Mouse (Mus musculus): ENCODE data around the gene Adprhl2. TPM values are rescaled to one million over a fixed set of nuclear protein-coding genes. Genes with fewer than 3 reads are reported as not detected.

The Adprhl2 gene
- polyA plus RNA-seq, 1 experiment from 2014 or later, result 55.4 TPM

GRCm38 (mm10) chr4:126283582-126283981, 37.9 kb downstream of the Adprhl2 start:
- no peak overlapping the region for H3K4me2 ChIP-seq (replicated peaks)
- H3K27me3 ChIP-seq (replicated peaks), result peaks cover 25% of the 10 kb centered on the region
- H3K36me3 ChIP-seq, result no peaks in the 10 kb centered on the region
- no peak overlapping the region for H3K27ac ChIP-seq
- H3K4me1 ChIP-seq (replicated peaks), result peaks cover 14% of the 10 kb centered on the region; the same call in 1 of the 2 replicates
- no peak overlapping the region for H3K9ac ChIP-seq
- WGBS, result 78% methylated on average over 8 of the region's 8 CpGs
- no peak overlapping the region for H3K4me3 ChIP-seq (replicated peaks)
- no peaks in the 10 kb centered on the region for H3K9me3 ChIP-seq
- no peak for ATAC-seq

GRCm38 (mm10) chr4:126281706-126282105, 39.8 kb downstream of the Adprhl2 start:
- Histone ChIP-seq H3K36me3 (no peaks in the 10 kb centered on the region), H3K27ac (no peak overlapping the region), H3K4me1 (replicated peaks) (peaks cover 9% of the 10 kb centered on the region; the same call in 1 of the 2 replicates), H3K4me2 (replicated peaks) (no peak overlapping the region), H3K9ac (no peak overlapping the region), H3K27me3 (replicated peaks) (peaks cover 12% of the 10 kb centered on the region), H3K9me3 (no peaks in the 10 kb centered on the region), H3K4me3 (replicated peaks) (no peak overlapping the region)
- WGBS, result 62% methylated on average over 9 of the region's 9 CpGs
- ATAC-seq, result no peak

- no peaks in the 10 kb centered on the region for H3K27me3 ChIP-seq (replicated peaks)
- H3K9ac ChIP-seq, result no peak overlapping the region
- ATAC-seq, result no peak
- 55% methylated on average over 9 of the region's 9 CpGs for WGBS
- no peak overlapping the region for H3K27ac ChIP-seq
- peaks cover 2% of the 10 kb centered on the region; the same call in 1 of the 2 replicates for H3K36me3 ChIP-seq
- H3K9me3 ChIP-seq, result no peaks in the 10 kb centered on the region
- 0 out of 2 replicates have a peak, but pooled peaks cover 2% of the 10 kb centered on the region for H3K4me1 ChIP-seq (replicated peaks)
- no peak overlapping the region for H3K4me2 ChIP-seq (replicated peaks)
- H3K4me3 ChIP-seq (replicated peaks), result no peak overlapping the region
Measured at GRCm38 (mm10) chr4:126278961-126279360, 42.5 kb downstream of the Adprhl2 start.

GRCm38 (mm10) chr4:126278565-126278915, 43.0 kb downstream of the Adprhl2 start:
- ATAC-seq, result 0 out of 2 replicates have a peak, but pooled peaks have one; percentile 7
- Histone ChIP-seq H3K9ac (no peak overlapping the region), H3K9me3 (no peaks in the 10 kb centered on the region), H3K27ac (no peak overlapping the region), H3K27me3 (replicated peaks) (no peaks in the 10 kb centered on the region), H3K4me2 (replicated peaks) (no peak overlapping the region), H3K4me3 (replicated peaks) (no peak overlapping the region), H3K36me3 (peaks cover 6% of the 10 kb centered on the region; the same call in 1 of the 2 replicates), H3K4me1 (replicated peaks) (0 out of 2 replicates have a peak, but pooled peaks cover 2% of the 10 kb centered on the region)
- 45% methylated on average over 9 of the region's 9 CpGs for WGBS

GRCm38 (mm10) chr4:126277906-126278564, 43.5 kb downstream of the Adprhl2 start:
- H3K27me3 ChIP-seq (replicated peaks), result no peaks in the 10 kb centered on the region
- H3K4me3 ChIP-seq (replicated peaks), result no peak overlapping the region
- WGBS, result 10% methylated on average over 13 of the region's 13 CpGs
- no peak overlapping the region for H3K9ac ChIP-seq
- H3K4me1 ChIP-seq (replicated peaks), result 0 out of 2 replicates have a peak, but pooled peaks cover 2% of the 10 kb centered on the region
- no peaks in the 10 kb centered on the region for H3K9me3 ChIP-seq
- ATAC-seq, result peak; percentile 57
- H3K4me2 ChIP-seq (replicated peaks), result peak overlapping the region; percentile 33
- peaks cover 6% of the 10 kb centered on the region for H3K36me3 ChIP-seq
- H3K27ac ChIP-seq, result no peak overlapping the region

GRCm38 (mm10) chr4:126275681-126276131, 45.8 kb downstream of the Adprhl2 start:
- H3K27ac ChIP-seq, result peak overlapping the region; percentile 13; the same call in 1 of the 2 replicates
- H3K4me3 ChIP-seq (replicated peaks), result no peak overlapping the region
- H3K9ac ChIP-seq, result no peak overlapping the region
- 68% methylated on average over 13 of the region's 13 CpGs for WGBS
- peak; percentile 37; the same call in 1 of the 2 replicates for ATAC-seq
- no peak overlapping the region for H3K4me2 ChIP-seq (replicated peaks)
- H3K9me3 ChIP-seq, result no peaks in the 10 kb centered on the region
- peaks cover 6% of the 10 kb centered on the region for H3K36me3 ChIP-seq
- H3K4me1 ChIP-seq (replicated peaks), result 0 out of 2 replicates have a peak, but pooled peaks cover 2% of the 10 kb centered on the region
- no peaks in the 10 kb centered on the region for H3K27me3 ChIP-seq (replicated peaks)

GRCm38 (mm10) chr4:126275081-126275480, 46.4 kb downstream of the Adprhl2 start:
- WGBS, result 87% methylated on average over 4 of the region's 4 CpGs
- Histone ChIP-seq H3K27ac (no peak overlapping the region), H3K9me3 (no peaks in the 10 kb centered on the region), H3K27me3 (replicated peaks) (no peaks in the 10 kb centered on the region), H3K4me2 (replicated peaks) (no peak overlapping the region), H3K4me3 (replicated peaks) (no peak overlapping the region), H3K36me3 (peaks cover 6% of the 10 kb centered on the region), H3K4me1 (replicated peaks) (0 out of 2 replicates have a peak, but pooled peaks cover 2% of the 10 kb centered on the region), H3K9ac (no peak overlapping the region)
- no peak for ATAC-seq

GRCm38 (mm10) chr4:126273753-126274152, 47.8 kb downstream of the Adprhl2 start:
- H3K27me3 ChIP-seq (replicated peaks), result no peaks in the 10 kb centered on the region
- 85% methylated on average over 13 of the region's 13 CpGs for WGBS
- H3K9me3 ChIP-seq, result no peaks in the 10 kb centered on the region
- no peak overlapping the region for H3K4me3 ChIP-seq (replicated peaks)
- 0 out of 2 replicates have a peak, but pooled peaks cover 2% of the 10 kb centered on the region for H3K4me1 ChIP-seq (replicated peaks)
- H3K9ac ChIP-seq, result no peak overlapping the region
- no peak for ATAC-seq
- no peak overlapping the region for H3K4me2 ChIP-seq (replicated peaks)
- no peak overlapping the region for H3K27ac ChIP-seq
- H3K36me3 ChIP-seq, result peaks cover 6% of the 10 kb centered on the region

GRCm38 (mm10) chr4:126269292-126269691, 52.2 kb downstream of the Adprhl2 start:
- WGBS, result 79% methylated on average over 3 of the region's 3 CpGs
- H3K36me3 ChIP-seq, result peaks cover 6% of the 10 kb centered on the region
- H3K9me3 ChIP-seq, result no peaks in the 10 kb centered on the region
- ATAC-seq, result no peak
- no peaks in the 10 kb centered on the region for H3K4me1 ChIP-seq (replicated peaks)
- no peak overlapping the region for H3K9ac ChIP-seq
- no peaks in the 10 kb centered on the region for H3K27me3 ChIP-seq (replicated peaks)
- H3K27ac ChIP-seq, result no peak overlapping the region
- no peak overlapping the region for H3K4me2 ChIP-seq (replicated peaks)
- no peak overlapping the region for H3K4me3 ChIP-seq (replicated peaks)

Other genes starting within 250 kb of the Adprhl2 start
- 55.3 TPM in 2 replicates for gene Lsm10, start 225.1 kb downstream of the Adprhl2 start, polyA plus RNA-seq (2015; fragmentation: Nextera tagmentation; extraction: Ambion mirVana)
- gene Stk40, start 217.7 kb downstream of the Adprhl2 start, polyA plus RNA-seq (2015; fragmentation: Nextera tagmentation; extraction: Ambion mirVana), result 29.5 and 32.1 TPM in 2 replicates
- 41.8 and 44.6 TPM in 2 replicates for gene Eva1b, start 174.0 kb downstream of the Adprhl2 start, polyA plus RNA-seq (2015; fragmentation: Nextera tagmentation; extraction: Ambion mirVana)
- gene Sh3d21, start 158.2 kb downstream of the Adprhl2 start, polyA plus RNA-seq (2015; fragmentation: Nextera tagmentation; extraction: Ambion mirVana), result 12.8 and 12.9 TPM in 2 replicates
- 172 and 202 TPM in 2 replicates for gene Thrap3, start 118.9 kb downstream of the Adprhl2 start, polyA plus RNA-seq (2015; fragmentation: Nextera tagmentation; extraction: Ambion mirVana)
- 26.7 and 27.6 TPM in 2 replicates for gene Map7d1, start 65.4 kb downstream of the Adprhl2 start, polyA plus RNA-seq (2015; fragmentation: Nextera tagmentation; extraction: Ambion mirVana)
- gene Trappc3, start 59.4 kb downstream of the Adprhl2 start, polyA plus RNA-seq (2015; fragmentation: Nextera tagmentation; extraction: Ambion mirVana), result 94.2 and 99.7 TPM in 2 replicates
- 7.1 and 8.2 TPM in 2 replicates for gene Col8a2, start 34.9 kb downstream of the Adprhl2 start, polyA plus RNA-seq (2015; fragmentation: Nextera tagmentation; extraction: Ambion mirVana)
- gene Tekt2, start 4.0 kb upstream of the Adprhl2 start, polyA plus RNA-seq (2015; fragmentation: Nextera tagmentation; extraction: Ambion mirVana), result 7.1 and 7.4 TPM in 2 replicates
- gene Ago3, start 107.9 kb upstream of the Adprhl2 start, polyA plus RNA-seq (2015; fragmentation: Nextera tagmentation; extraction: Ambion mirVana), result 10.3 and 10.4 TPM in 2 replicates
- 3.5 and 4.5 TPM in 2 replicates for gene Ago1, start 146.9 kb upstream of the Adprhl2 start, polyA plus RNA-seq (2015; fragmentation: Nextera tagmentation; extraction: Ambion mirVana)
- 0.97 and 1.1 TPM in 2 replicates for gene Ago4, start 211.8 kb upstream of the Adprhl2 start, polyA plus RNA-seq (2015; fragmentation: Nextera tagmentation; extraction: Ambion mirVana)
- 30.0 and 33.0 TPM in 2 replicates for gene Clspn, start 235.2 kb upstream of the Adprhl2 start, polyA plus RNA-seq (2015; fragmentation: Nextera tagmentation; extraction: Ambion mirVana)

All from intestine, embryonic 15.5 days (tissue).